Mouse (Mus musculus) kidney, adult 2 months (tissue): ENCODE results near the gene Cfl1. TPM values are rescaled to one million over a fixed set of nuclear protein-coding genes. Genes with fewer than 3 reads are reported as not detected.

Experiments
- DNase-seq: peaks from one replicate; pipeline ENCODE4 v3.0.0; 2021
- H3K27ac ChIP-seq: fragments of 200-500 bp; 2 replicates; pipeline ENCODE4 v1.5.1; 2012; ENCODE audit warnings: low read depth, low read length, control low read depth, inconsistent platforms; ENCODE audit not compliant: insufficient read depth
- H3K27me3 ChIP-seq: fragments of 200-500 bp; replicated peaks from 2 replicates; pipeline ENCODE4 v1.6.1; 2012; ENCODE audit warnings: mild to moderate bottlenecking, moderate library complexity, low read length, inconsistent platforms; ENCODE audit not compliant: control insufficient read depth, insufficient read depth
- H3K36me3 ChIP-seq: fragments of 200-500 bp; 2 replicates; pipeline ENCODE4 v1.6.1; 2012; ENCODE audit warnings: mild to moderate bottlenecking, moderate library complexity, low read length, inconsistent platforms; ENCODE audit not compliant: control insufficient read depth, insufficient read depth
- H3K4me1 ChIP-seq: fragments of 200-500 bp; 2 replicates; pipeline ENCODE4 v1.6.1; 2011; ENCODE audit warnings: low read length; ENCODE audit not compliant: control insufficient read depth, insufficient read depth
- H3K4me3 ChIP-seq: fragments of 200-500 bp; 2 replicates; pipeline ENCODE4 v1.5.1; 2011; ENCODE audit warnings: mild to moderate bottlenecking, low read depth, low read length, control low read depth; ENCODE audit not compliant: insufficient read depth
- CTCF ChIP-seq: fragments of 200-500 bp; conservative IDR thresholded peaks from 2 replicates; pipeline ENCODE4 v1.5.1; 2011; ENCODE audit warnings: low read depth, mild to moderate bottlenecking, control low read depth, low read length, moderate library complexity, mixed read lengths; ENCODE audit not compliant: insufficient read depth, insufficient read length
- POLR2A ChIP-seq: fragments of 200-500 bp; IDR thresholded peaks from one replicate; pipeline ENCODE4 v1.6.1; 2011; ENCODE audit warnings: low read depth, low read length, control low read depth
- WGBS: fragments of 180-500 bp; shearing (Covaris S2); methylation state at CpG from one replicate; pipeline ENCODE4 v1.1.7; 2018; 5-methylcytosine and 5-hydroxymethylcytosine counted together
- polyA plus RNA-seq: library from polyadenylated mRNA; depleted of rRNA; stranded (reverse); fragments of >200 nt; gene quantifications from 2 replicates; pipeline ENCODE4 v1.2.3, GENCODE M21; 2012

The Cfl1 gene
- polyA plus RNA-seq, 1 experiment: 413 TPM

DNA sequence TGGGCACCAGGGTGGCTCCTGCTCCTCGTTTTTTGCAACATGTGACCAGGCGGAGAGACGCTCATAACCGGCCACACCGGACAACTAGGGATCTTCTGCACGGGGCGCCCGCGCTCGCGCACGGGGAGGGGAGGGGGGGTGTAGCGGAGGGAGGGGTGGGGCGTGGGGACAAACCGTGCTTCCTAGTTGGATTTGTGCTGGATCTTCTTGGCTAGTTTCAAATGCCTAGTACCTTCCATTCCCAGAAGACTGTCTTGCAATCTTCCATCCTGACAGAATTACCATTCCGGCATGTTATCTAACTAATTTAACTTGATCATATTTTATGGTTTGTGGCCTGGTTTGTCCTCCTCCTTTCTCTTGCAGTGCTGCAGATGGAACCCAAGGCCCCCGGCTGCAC is 13.4 kb downstream of the Cfl1 start, which contains the start of gene 1700020D05Rik:
1700020D05Rik (minus strand) TSS at position 101 of the 400 bp plus-strand sequence.
- no peaks in the 10 kb centered on the region for H3K36me3 ChIP-seq
- H3K4me1 ChIP-seq: no peaks in the 10 kb centered on the region
- H3K27ac ChIP-seq: no peak within 1 kb of the TSS
- 55% methylated on average over 17 of the region's 17 CpGs for WGBS
- H3K4me3 ChIP-seq: no peak within 1 kb of the TSS
- H3K27me3 ChIP-seq: no peaks in the 10 kb centered on the region
- TF ChIP-seq POLR2A (no peak), CTCF (no peak)
- DNase-seq: no peak

DNA sequence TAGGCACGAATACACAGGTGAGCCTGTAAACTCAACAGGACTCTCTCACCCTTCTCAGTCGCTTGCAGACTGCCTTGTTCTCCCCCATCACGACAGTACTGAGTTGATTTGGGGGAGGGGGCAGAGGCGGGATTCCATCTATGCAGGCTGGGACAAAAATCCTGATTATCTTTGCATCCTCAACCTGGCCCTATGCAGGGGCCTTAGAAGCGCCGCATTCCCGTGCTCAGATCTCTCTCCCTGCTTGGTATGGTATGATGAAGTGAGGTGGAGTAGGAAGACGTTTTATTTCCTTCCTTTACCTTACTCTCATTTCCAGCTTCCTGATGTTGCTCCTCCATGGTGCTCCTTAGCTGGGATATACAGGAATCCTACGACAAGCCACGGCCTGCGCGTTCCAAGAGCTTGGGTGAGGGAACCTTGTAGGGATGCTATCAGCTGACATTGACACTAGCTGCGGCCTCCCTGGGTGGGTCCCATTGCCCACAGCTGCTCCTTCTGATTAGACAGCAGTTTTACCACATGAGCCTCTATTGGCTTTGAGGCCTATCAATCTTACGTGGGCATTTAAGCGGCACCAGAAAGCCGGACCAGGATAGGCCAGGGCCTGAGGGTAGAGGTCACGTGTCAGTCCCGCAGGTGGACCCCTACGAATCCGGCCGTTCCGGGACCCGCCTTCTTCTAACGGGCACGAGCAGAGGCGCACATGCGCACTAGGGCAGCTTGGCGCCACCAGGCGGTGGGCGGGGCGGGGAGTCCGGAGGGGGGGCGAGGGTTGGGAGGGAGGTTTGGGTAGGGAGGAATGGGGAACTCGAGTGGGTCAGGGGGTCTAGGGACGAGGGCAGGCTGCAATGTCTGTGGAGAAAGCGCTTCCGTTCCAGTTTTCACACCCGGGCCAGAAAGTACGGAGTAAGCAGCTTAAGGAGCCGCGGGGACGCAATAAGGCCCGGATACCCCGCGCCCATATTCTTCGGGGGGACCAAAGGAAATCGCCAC is 20.1 kb downstream of the Cfl1 start, which contains the start of gene Snx32:
Snx32 (minus strand) TSS at position 508 of the 996 bp plus-strand sequence.
- TF ChIP-seq CTCF (no peak), POLR2A (no peak)
- Histone ChIP-seq H3K27ac (peak within 1 kb of the TSS; percentile 5; the same call in 1 of the 2 replicates), H3K36me3 (no peaks in the 10 kb centered on the region), H3K27me3 (no peaks in the 10 kb centered on the region), H3K4me1 (peaks cover 9% of the 10 kb centered on the region; the same call in 1 of the 2 replicates), H3K4me3 (peak within 1 kb of the TSS; percentile 59)
- DNase-seq: peak; percentile 100
- WGBS: 3% methylated on average over 47 of the region's 47 CpGs

- H3K4me3 ChIP-seq: peak overlapping the region; percentile 53
- peak overlapping the region; percentile 5; the same call in 1 of the 2 replicates for H3K27ac ChIP-seq
- H3K36me3 ChIP-seq: no peaks in the 10 kb centered on the region
- no peak for DNase-seq
- TF ChIP-seq CTCF (no peak), POLR2A (no peak)
- 41% methylated on average over 15 of the region's 15 CpGs for WGBS
- peaks cover 9% of the 10 kb centered on the region; the same call in 1 of the 2 replicates for H3K4me1 ChIP-seq
- H3K27me3 ChIP-seq: no peaks in the 10 kb centered on the region
These were observed 20.9 kb downstream of the Cfl1 start for GRCm38 (mm10) chr19:5511074-5511632.

GRCm38 (mm10) chr19:5512091-5513004 is 22.1 kb downstream of the Cfl1 start:
- TF ChIP-seq POLR2A (no peak), CTCF (no peak)
- 67% methylated on average over 12 of the region's 12 CpGs for WGBS
- no peaks in the 10 kb centered on the region for H3K36me3 ChIP-seq
- no peak overlapping the region for H3K4me3 ChIP-seq
- no peaks in the 10 kb centered on the region for H3K27me3 ChIP-seq
- DNase-seq: no peak
- no peak overlapping the region for H3K27ac ChIP-seq
- H3K4me1 ChIP-seq: peaks cover 9% of the 10 kb centered on the region; the same call in 1 of the 2 replicates

DNA sequence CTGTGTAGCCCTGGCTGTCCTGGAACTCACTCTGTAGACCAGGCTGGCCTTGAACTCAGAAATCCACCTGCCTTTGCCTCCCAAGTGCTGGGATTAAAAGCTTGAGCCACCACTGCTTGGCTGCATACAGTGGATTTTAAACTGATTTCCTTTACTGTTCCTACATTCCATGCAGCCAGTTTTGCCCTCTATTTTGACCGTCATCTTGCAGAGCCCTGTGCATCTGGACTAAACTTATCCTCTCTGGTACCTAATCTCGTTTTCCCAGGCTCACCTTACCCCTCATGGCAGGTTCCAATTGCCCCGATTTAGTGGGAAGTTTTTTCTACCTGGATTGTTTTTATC is 22.7 kb downstream of the Cfl1 start:
- TF ChIP-seq CTCF: no peak
- no peak for TF ChIP-seq POLR2A
- H3K36me3 ChIP-seq: no peaks in the 10 kb centered on the region
- H3K4me1 ChIP-seq: peaks cover 9% of the 10 kb centered on the region; the same call in 1 of the 2 replicates
- WGBS: 85% methylated on average over 3 of the region's 3 CpGs
- H3K27ac ChIP-seq: no peak overlapping the region
- DNase-seq: no peak
- H3K27me3 ChIP-seq: no peaks in the 10 kb centered on the region
- no peak overlapping the region for H3K4me3 ChIP-seq

DNA sequence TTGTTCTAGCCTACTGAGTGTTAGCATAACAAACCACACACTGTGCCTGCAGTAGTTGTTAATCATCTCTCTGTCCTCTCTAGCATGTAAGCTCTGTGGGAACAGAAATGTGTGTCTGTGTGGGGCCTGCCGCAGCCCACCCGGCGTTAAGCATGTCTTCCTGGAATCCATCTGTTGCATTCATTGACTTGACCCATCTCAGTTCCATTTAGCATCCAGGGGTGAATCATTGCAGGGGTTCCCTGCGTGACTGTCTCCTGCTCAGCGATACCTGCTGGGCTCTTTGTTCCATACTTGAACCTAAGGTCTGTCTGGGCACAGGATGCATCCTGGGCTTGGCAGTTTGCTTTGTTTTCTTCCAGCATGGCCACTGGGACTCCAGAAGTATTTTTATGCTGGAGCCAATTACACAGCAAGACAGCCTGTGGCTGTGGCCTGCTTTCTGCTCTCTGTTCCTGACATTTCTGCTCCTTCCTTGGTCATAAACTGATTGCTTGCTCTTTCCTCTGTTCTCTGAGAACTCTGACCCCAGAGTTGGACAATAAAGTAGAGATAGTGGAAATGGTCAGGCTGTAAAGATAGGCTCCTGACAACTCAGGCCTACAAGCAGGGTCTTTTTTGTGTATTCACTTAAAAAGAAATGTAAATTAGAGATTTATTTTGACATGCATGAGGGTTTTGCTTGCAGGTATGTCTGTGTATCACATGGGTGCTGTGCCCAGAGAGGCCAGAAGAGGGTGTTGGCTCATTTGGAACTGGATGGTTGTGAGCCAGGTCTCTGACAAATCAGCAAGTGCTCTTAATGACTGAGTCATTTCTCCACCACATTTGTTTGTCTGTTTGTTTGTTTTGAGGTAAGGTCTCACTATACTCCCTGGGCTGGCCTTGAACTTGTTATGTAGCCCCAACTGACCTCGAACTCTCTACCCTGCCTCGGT is 25.9 kb downstream of the Cfl1 start:
- Histone ChIP-seq H3K27ac (no peak overlapping the region), H3K27me3 (no peaks in the 10 kb centered on the region), H3K4me3 (no peak overlapping the region), H3K4me1 (0 out of 2 replicates have a peak, but pooled peaks cover 5% of the 10 kb centered on the region), H3K36me3 (no peaks in the 10 kb centered on the region)
- 86% methylated on average over 7 of the region's 7 CpGs for WGBS
- TF ChIP-seq CTCF (no peak; the same call in 1 of the 2 replicates), POLR2A (no peak)
- no peak for DNase-seq
